Mouse (Mus musculus): ENCODE data around the gene Snapc5. TPM values are rescaled to one million over a fixed set of nuclear protein-coding genes. Genes with fewer than 3 reads are reported as not detected.
"Not testable (repeated sequence)": the region's sequence is repeated elsewhere in the genome, so short reads cannot be mapped to it uniquely, and the experiment has no call there.

Gene Snapc5
- 30.4 and 30.5 TPM in 2 replicates for polyA plus RNA-seq (2015; fragmentation: Nextera tagmentation; extraction: Ambion mirVana)

DNA sequence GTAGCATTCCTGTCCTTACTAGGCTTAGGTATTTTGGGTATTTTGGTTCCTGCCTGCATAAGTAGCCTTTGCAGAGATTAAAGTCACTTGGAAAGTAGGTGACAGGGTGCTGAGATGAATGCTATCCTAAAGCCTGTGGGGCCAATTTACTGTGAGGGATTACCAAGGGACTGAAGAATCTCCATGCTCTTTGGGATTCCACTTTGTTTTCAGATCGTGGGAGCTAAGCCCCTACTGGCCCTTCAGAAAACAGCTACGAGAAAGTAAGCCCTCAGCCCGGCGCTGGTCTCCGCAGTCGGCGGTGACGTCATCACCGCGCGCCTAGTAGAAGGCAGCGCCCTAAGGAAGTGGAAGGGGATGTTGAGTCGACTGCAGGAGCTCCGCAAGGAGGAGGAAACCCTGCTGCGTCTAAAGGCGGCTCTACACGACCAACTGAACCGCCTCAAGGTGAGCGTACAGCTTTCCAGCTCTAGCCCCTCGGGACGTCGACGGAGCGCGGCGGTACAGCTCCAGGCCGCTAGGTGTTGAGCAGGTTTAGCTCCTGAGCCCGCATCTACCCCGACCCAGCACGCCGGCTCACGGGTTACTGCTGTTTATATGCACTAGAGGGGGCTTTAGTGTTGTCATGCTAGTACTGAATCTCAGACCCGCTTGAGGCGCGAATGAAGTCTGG lies at the start of gene Snapc5:
Gene Snapc5, plus strand, starts transcription at position 301 of the 673 bp plus-strand sequence.
- peak; percentile 94 for ATAC-seq (ENCODE audit: low FRiP score, low read depth)
- Histone ChIP-seq H3K27me3 (no peaks in the 10 kb centered on the region), H3K4me1 (peaks cover 21% of the 10 kb centered on the region), H3K4me2 (replicated peaks) (peak within 1 kb of the TSS; percentile 65), H3K27ac (peak within 1 kb of the TSS; percentile 79), H3K9me3 (no peaks in the 10 kb centered on the region), H3K9ac (peak within 1 kb of the TSS; percentile 72), H3K36me3 (peaks cover 80% of the 10 kb centered on the region), H3K4me3 (peak within 1 kb of the TSS; percentile 68)
- WGBS: under 1% methylated on average over 35 of the region's 35 CpGs

DNA sequence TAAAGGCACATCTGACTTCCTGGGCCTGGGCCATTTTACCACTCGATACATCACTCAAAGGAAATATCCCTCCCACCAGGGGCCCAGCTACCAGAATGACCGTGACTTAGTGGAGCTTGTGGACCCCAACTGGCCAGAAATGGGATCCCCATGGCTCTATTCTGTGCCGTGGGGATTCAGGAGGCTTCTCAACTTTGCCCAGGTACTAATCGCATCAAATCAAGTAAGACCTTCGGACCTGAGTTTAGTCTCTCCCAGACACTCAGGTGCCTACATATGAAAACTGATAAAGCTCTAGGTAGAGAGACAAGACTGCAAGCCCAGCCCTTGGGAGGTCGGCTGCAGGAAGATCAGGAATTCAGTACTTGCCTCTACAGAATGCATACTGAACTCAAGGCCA lies 47.5 kb upstream of the Snapc5 start:
- ATAC-seq (ENCODE audit: low FRiP score, low read depth): no peak
- Histone ChIP-seq H3K9ac (no peak overlapping the region), H3K4me1 (no peaks in the 10 kb centered on the region), H3K4me3 (no peak overlapping the region), H3K27me3 (no peaks in the 10 kb centered on the region), H3K27ac (no peak overlapping the region), H3K9me3 (no peaks in the 10 kb centered on the region), H3K36me3 (peaks cover 7% of the 10 kb centered on the region), H3K4me2 (replicated peaks) (no peak overlapping the region)
- WGBS: 88% methylated on average over 6 of the region's 6 CpGs

GRCm38 (mm10) chr9:64138896-64139295 lies 40.2 kb upstream of the Snapc5 start:
- WGBS: 6% methylated on average over 6 of the region's 6 CpGs
- not testable (repeated sequence) for H3K9me3 ChIP-seq; H3K4me3 ChIP-seq; H3K9ac ChIP-seq; H3K27ac ChIP-seq; ATAC-seq (ENCODE audit: low FRiP score, low read depth); H3K27me3 ChIP-seq; H3K4me1 ChIP-seq; H3K4me2 ChIP-seq (replicated peaks)
- H3K36me3 ChIP-seq: peaks cover 45% of the 10 kb centered on the region

- no peak overlapping the region for H3K4me2 ChIP-seq (replicated peaks)
- peaks cover 53% of the 10 kb centered on the region for H3K36me3 ChIP-seq
- H3K9me3 ChIP-seq: no peaks in the 10 kb centered on the region
- no peak overlapping the region for H3K27ac ChIP-seq
- no peaks in the 10 kb centered on the region for H3K27me3 ChIP-seq
- no peaks in the 10 kb centered on the region for H3K4me1 ChIP-seq
- no peak overlapping the region for H3K9ac ChIP-seq
- no peak overlapping the region for H3K4me3 ChIP-seq
- ATAC-seq (ENCODE audit: low FRiP score, low read depth): no peak
- 92% methylated on average over 9 of the region's 9 CpGs for WGBS
Measured at GRCm38 (mm10) chr9:64139879-64140278, 39.2 kb upstream of the Snapc5 start.

- Histone ChIP-seq H3K4me3 (no peak overlapping the region), H3K9me3 (no peaks in the 10 kb centered on the region), H3K9ac (no peak overlapping the region), H3K4me1 (no peaks in the 10 kb centered on the region), H3K27ac (no peak overlapping the region), H3K4me2 (replicated peaks) (no peak overlapping the region), H3K36me3 (peaks cover 68% of the 10 kb centered on the region), H3K27me3 (no peaks in the 10 kb centered on the region)
- no peak for ATAC-seq (ENCODE audit: low FRiP score, low read depth)
- 92% methylated on average over 1 of the region's 1 CpGs for WGBS
Measured at GRCm38 (mm10) chr9:64156641-64157040, 22.4 kb upstream of the Snapc5 start.

GRCm38 (mm10) chr9:64160471-64160870 lies 18.6 kb upstream of the Snapc5 start:
- no peaks in the 10 kb centered on the region for H3K27me3 ChIP-seq
- H3K4me2 ChIP-seq (replicated peaks): no peak overlapping the region
- WGBS: 94% methylated on average over 5 of the region's 5 CpGs
- no peaks in the 10 kb centered on the region for H3K9me3 ChIP-seq
- H3K4me1 ChIP-seq: no peaks in the 10 kb centered on the region
- no peak overlapping the region for H3K9ac ChIP-seq
- H3K27ac ChIP-seq: no peak overlapping the region
- peaks cover 62% of the 10 kb centered on the region for H3K36me3 ChIP-seq
- H3K4me3 ChIP-seq: no peak overlapping the region
- ATAC-seq (ENCODE audit: low FRiP score, low read depth): no peak

DNA sequence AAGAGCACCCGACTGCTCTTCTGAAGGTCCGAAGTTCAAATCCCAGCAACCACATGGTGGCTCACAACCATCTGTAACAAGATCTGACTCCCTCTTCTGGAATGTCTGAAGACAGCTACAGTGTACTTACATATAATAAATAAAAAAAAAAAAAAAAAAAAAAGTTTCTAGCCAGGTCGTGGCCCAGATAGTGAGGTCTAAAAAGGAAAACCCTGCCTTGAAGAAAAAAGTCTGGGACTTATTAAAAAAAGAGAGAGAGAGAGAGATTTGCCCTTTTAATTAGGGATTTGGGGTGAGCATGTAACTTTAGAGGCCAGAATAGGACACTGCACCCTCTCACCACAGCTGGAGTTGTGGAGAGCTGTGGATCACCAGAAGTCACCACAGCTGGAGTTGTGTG lies 9.1 kb upstream of the Snapc5 start:
- H3K9ac ChIP-seq; H3K4me3 ChIP-seq; H3K27me3 ChIP-seq; H3K27ac ChIP-seq; ATAC-seq (ENCODE audit: low FRiP score, low read depth); H3K36me3 ChIP-seq; H3K4me2 ChIP-seq (replicated peaks); H3K9me3 ChIP-seq: not testable (repeated sequence)
- WGBS: 90% methylated on average over 3 of the region's 3 CpGs
- H3K4me1 ChIP-seq: peaks cover 21% of the 10 kb centered on the region

DNA sequence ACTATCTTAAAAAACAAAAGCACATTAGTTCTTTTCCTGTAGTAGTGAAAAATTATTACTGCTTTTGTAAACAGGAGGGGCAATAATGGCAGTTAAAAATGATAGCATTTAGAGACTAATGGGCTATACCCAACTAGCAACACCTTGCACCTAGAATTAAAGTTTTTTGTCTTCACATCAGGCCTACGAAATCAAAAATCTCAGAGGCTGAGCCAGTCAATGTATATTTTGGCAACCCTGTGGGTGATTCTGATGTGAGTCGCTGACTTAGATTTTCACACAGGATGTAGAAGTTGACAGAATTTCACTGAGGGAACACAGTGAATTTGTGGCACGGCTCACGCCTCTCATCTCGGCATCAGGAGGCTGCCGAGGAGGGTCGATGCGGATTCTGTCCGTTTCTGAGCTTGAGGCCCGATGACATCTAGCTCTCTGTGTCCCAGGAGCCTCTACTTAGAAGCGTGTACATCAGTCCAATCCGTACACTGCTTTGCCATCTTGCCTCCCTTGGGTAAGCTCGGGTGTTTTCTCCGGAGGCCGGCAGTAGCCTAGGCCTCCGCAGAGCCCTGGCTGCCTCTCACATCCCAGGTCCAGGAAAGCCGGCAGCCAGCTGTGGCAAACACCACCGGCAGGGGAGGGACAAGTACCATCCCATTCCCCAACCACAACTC lies 6.8 kb upstream of the Snapc5 start:
- ATAC-seq (ENCODE audit: low FRiP score, low read depth): no peak; the same call in 1 of the 2 replicates
- peak overlapping the region; percentile 90 for H3K27ac ChIP-seq
- no peaks in the 10 kb centered on the region for H3K9me3 ChIP-seq
- peaks cover 25% of the 10 kb centered on the region for H3K4me1 ChIP-seq
- H3K4me2 ChIP-seq (replicated peaks): peak overlapping the region; percentile 82
- 2% methylated on average over 18 of the region's 18 CpGs for WGBS
- no peaks in the 10 kb centered on the region for H3K27me3 ChIP-seq
- peak overlapping the region; percentile 64 for H3K4me3 ChIP-seq
- peaks cover 28% of the 10 kb centered on the region for H3K36me3 ChIP-seq
- peak overlapping the region; percentile 86 for H3K9ac ChIP-seq

DNA sequence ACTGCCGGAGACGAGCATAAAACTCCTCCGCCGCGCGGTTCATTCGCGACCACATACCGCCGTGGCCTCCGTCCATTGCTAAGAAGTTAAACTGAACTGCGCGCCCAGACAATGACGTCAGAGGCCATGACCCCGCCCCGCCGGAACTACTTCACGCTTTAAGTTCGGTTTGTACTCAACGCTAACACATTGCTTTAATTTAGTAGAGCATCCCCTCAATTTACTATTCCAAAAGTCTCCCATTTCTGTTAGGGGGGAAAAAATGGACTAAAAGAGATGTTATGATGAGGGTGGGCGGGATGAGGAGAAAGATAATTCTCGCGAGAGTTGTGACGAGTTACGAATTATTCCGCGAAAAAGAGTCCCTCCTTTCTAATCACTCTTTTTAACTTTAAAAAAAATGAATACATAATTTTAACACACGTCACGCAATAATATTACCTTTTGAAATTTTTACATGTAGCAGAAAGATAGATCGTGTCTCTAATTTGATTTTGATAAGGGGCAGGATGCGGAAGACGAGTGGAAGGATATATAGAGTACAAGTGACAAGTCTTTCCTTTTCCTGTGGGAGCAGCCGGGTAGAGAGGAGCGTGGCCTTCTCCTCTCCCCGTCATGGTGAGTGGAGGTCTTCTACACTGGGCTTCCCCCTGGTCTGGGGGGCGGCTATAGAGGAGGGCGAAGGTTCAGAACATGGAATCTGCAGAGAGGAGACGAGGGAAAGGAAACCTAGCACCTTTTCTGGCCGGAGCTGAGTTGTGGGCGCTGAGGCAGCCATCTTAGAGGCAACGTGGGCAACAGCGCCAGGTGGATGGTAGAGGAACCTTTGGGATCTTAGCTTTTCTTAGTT lies 6.0 kb upstream of the Snapc5 start, which contains the start of the genes Zwilch and Rpl4:
Gene Zwilch, minus strand, starts transcription at position 289 of the 850 bp plus-strand sequence.
Gene Rpl4, plus strand, starts transcription at position 560 of the 850 bp plus-strand sequence.
- peak; percentile 82 for ATAC-seq (ENCODE audit: low FRiP score, low read depth)
- H3K4me2 ChIP-seq (replicated peaks): peak within 1 kb of the TSS; percentile 83
- H3K4me3 ChIP-seq: peak within 1 kb of the TSS; percentile 64
- H3K9ac ChIP-seq: peak within 1 kb of the TSS; percentile 86
- peaks cover 35% of the 10 kb centered on the region for H3K36me3 ChIP-seq
- H3K27me3 ChIP-seq: no peaks in the 10 kb centered on the region
- H3K27ac ChIP-seq: peak within 1 kb of the TSS; percentile 90
- under 1% methylated on average over 42 of the region's 42 CpGs for WGBS
- no peaks in the 10 kb centered on the region for H3K9me3 ChIP-seq
- peaks cover 25% of the 10 kb centered on the region for H3K4me1 ChIP-seq

- Histone ChIP-seq H3K9ac (peak overlapping the region; percentile 86), H3K27me3 (no peaks in the 10 kb centered on the region), H3K36me3 (peaks cover 42% of the 10 kb centered on the region), H3K9me3 (no peaks in the 10 kb centered on the region), H3K4me3 (peak overlapping the region; percentile 64), H3K27ac (peak overlapping the region; percentile 90; the same call in 1 of the 2 replicates), H3K4me1 (peaks cover 25% of the 10 kb centered on the region), H3K4me2 (replicated peaks) (peak overlapping the region; percentile 83)
- no peak; the same call in 1 of the 2 replicates for ATAC-seq (ENCODE audit: low FRiP score, low read depth)
- WGBS: 0% methylated on average over 16 of the region's 16 CpGs
Measured at GRCm38 (mm10) chr9:64173666-64174220, 5.3 kb upstream of the Snapc5 start.

GRCm38 (mm10) chr9:64174341-64174740 lies 4.7 kb upstream of the Snapc5 start:
- Histone ChIP-seq H3K9ac (peak overlapping the region; percentile 86), H3K4me1 (peaks cover 25% of the 10 kb centered on the region), H3K36me3 (peaks cover 44% of the 10 kb centered on the region), H3K4me2 (replicated peaks) (peak overlapping the region; percentile 83), H3K4me3 (peak overlapping the region; percentile 64), H3K27me3 (no peaks in the 10 kb centered on the region), H3K27ac (no peak overlapping the region), H3K9me3 (no peaks in the 10 kb centered on the region)
- ATAC-seq (ENCODE audit: low FRiP score, low read depth): no peak
